Mouse (Mus musculus) limb, embryonic 14.5 days (tissue): ENCODE data around the gene Tnrc6b. TPM values are rescaled to one million over a fixed set of nuclear protein-coding genes. Genes with fewer than 3 reads are reported as not detected.

Experiments used
- ATAC-seq: fragments of 200-750 bp; cut with Nextera tagmentation; 2 replicates; pipeline ENCODE4 v1.8.0; 2017; ENCODE audit warnings: low read depth, moderate number of reproducible peaks, moderate TSS enrichment; ENCODE audit not compliant: low FRiP score
- DNase-seq: peaks from one replicate; pipeline ENCODE4 v3.0.0-alpha.2; 2015; ENCODE audit warnings: low spot score
- H3K27ac ChIP-seq: fragments of 300-500 bp; sonication (generic); replicated peaks from 2 replicates; pipeline ENCODE4 v1.5.1; 2014; ENCODE audit warnings: low read depth, mild to moderate bottlenecking, low read length, moderate library complexity, mixed read lengths
- H3K27me3 ChIP-seq: fragments of 300-500 bp; sonication (generic); 2 replicates; pipeline ENCODE4 v1.6.1; 2014; ENCODE audit warnings: low read length, mixed read lengths; ENCODE audit not compliant: control insufficient read depth, insufficient read depth
- H3K36me3 ChIP-seq: fragments of 300-500 bp; sonication (generic); 2 replicates; pipeline ENCODE4 v1.6.1; 2014; ENCODE audit warnings: mild to moderate bottlenecking, low read length, moderate library complexity, mixed read lengths; ENCODE audit not compliant: control insufficient read depth, insufficient read depth
- H3K4me1 ChIP-seq: fragments of 300-500 bp; sonication (generic); 2 replicates; pipeline ENCODE4 v1.6.1; 2014; ENCODE audit warnings: antibody characterized with exemption, low read length, mixed read lengths; ENCODE audit not compliant: control insufficient read depth, insufficient read depth
- H3K4me2 ChIP-seq: fragments of 300-500 bp; sonication (generic); replicated peaks from 2 replicates; pipeline ENCODE4 v1.6.1; 2014; ENCODE audit warnings: low read depth, mild to moderate bottlenecking, low read length, moderate library complexity; ENCODE audit not compliant: severe bottlenecking
- H3K4me3 ChIP-seq: fragments of 300-500 bp; sonication (generic); replicated peaks from 2 replicates; pipeline ENCODE4 v1.5.1; 2014; ENCODE audit warnings: low read length
- H3K9ac ChIP-seq: fragments of 300-500 bp; sonication (generic); 2 replicates; pipeline ENCODE4 v1.6.1; 2014; ENCODE audit warnings: mild to moderate bottlenecking, low read depth, low read length, moderate library complexity; ENCODE audit not compliant: severe bottlenecking
- H3K9me3 ChIP-seq: fragments of 300-500 bp; sonication (generic); 2 replicates; pipeline ENCODE4 v1.6.1; 2016; ENCODE audit warnings: low read length; ENCODE audit not compliant: control insufficient read depth
- POLR2A ChIP-seq: fragments of 200-500 bp; IDR thresholded peaks from 2 replicates; pipeline ENCODE4 v1.8.0; 2012; ENCODE audit warnings: inconsistent platforms, mild to moderate bottlenecking, moderate library complexity, borderline replicate concordance; ENCODE audit not compliant: insufficient read depth, insufficient read length; ENCODE audit errors: extremely low read depth
- WGBS: fragments of 180-500 bp; shearing (Covaris S2); extraction: QIAGEN DNeasy Blood & Tissue Kit; methylation state at CpG from one replicate; pipeline ENCODE4 v1.1.7; 2014; 5-methylcytosine and 5-hydroxymethylcytosine counted together
- polyA plus RNA-seq, 2 experiments: library from polyadenylated mRNA; depleted of rRNA in 1 of 2; stranded (reverse) in 1 of 2; unstranded in 1 of 2; fragments of >200 nt; fragmentation: Nextera tagmentation in 1 of 2; extraction: Ambion mirVana in 1 of 2; gene quantifications; 2 replicates each; pipeline versions ENCODE4 v1.2.1 to v1.2.3; 2012 to 2014

The Tnrc6b gene
- polyA plus RNA-seq, 2 experiments: 12.5 to 15.8 TPM

GRCm38 (mm10) chr15:80702910-80703309 lies 8.2 kb upstream of the Tnrc6b start:
- no peak overlapping the region for H3K4me3 ChIP-seq
- no peaks in the 10 kb centered on the region for H3K9me3 ChIP-seq
- H3K9ac ChIP-seq: no peak overlapping the region
- TF ChIP-seq POLR2A: no peak
- H3K4me1 ChIP-seq: peaks cover 27% of the 10 kb centered on the region
- H3K27ac ChIP-seq: no peak overlapping the region
- DNase-seq (no peak), ATAC-seq (no peak)
- WGBS: 79% methylated on average over 5 of the region's 5 CpGs
- H3K4me2 ChIP-seq: no peak overlapping the region
- H3K36me3 ChIP-seq: no peaks in the 10 kb centered on the region
- no peaks in the 10 kb centered on the region for H3K27me3 ChIP-seq

GRCm38 (mm10) chr15:80703495-80703894 lies 7.6 kb upstream of the Tnrc6b start:
- Histone ChIP-seq H3K36me3 (no peaks in the 10 kb centered on the region), H3K27me3 (no peaks in the 10 kb centered on the region), H3K4me1 (peaks cover 25% of the 10 kb centered on the region), H3K9ac (no peak overlapping the region), H3K9me3 (no peaks in the 10 kb centered on the region), H3K4me2 (no peak overlapping the region), H3K4me3 (no peak overlapping the region), H3K27ac (no peak overlapping the region)
- no peak for DNase-seq
- no peak for TF ChIP-seq POLR2A
- no peak for ATAC-seq
- WGBS: 90% methylated on average over 2 of the region's 2 CpGs

GRCm38 (mm10) chr15:80704267-80704666 lies 6.8 kb upstream of the Tnrc6b start:
- Histone ChIP-seq H3K36me3 (no peaks in the 10 kb centered on the region), H3K27ac (no peak overlapping the region), H3K27me3 (no peaks in the 10 kb centered on the region), H3K9ac (no peak overlapping the region), H3K9me3 (no peaks in the 10 kb centered on the region), H3K4me2 (no peak overlapping the region), H3K4me1 (peaks cover 25% of the 10 kb centered on the region), H3K4me3 (no peak overlapping the region)
- DNase-seq (peak; percentile 78), ATAC-seq (peak; percentile 51)
- 1% methylated on average over 7 of the region's 7 CpGs for WGBS
- TF ChIP-seq POLR2A: 0 out of 2 replicates have a peak, but pooled peaks have one; percentile 32

GRCm38 (mm10) chr15:80705828-80706549 lies 5.1 kb upstream of the Tnrc6b start:
- Histone ChIP-seq H3K36me3 (no peaks in the 10 kb centered on the region), H3K4me1 (peaks cover 27% of the 10 kb centered on the region), H3K27ac (peak overlapping the region; percentile 75; the same call in 1 of the 2 replicates), H3K9me3 (no peaks in the 10 kb centered on the region), H3K9ac (peak overlapping the region; percentile 5; the same call in 1 of the 2 replicates), H3K4me3 (peak overlapping the region; percentile 11), H3K27me3 (no peaks in the 10 kb centered on the region), H3K4me2 (peak overlapping the region; percentile 48)
- DNase-seq: peak; percentile 86
- 27% methylated on average over 18 of the region's 18 CpGs for WGBS
- TF ChIP-seq POLR2A: no peak
- no peak for ATAC-seq

- no peak for TF ChIP-seq POLR2A
- 16% methylated on average over 11 of the region's 11 CpGs for WGBS
- 0 out of 2 replicates have a peak overlapping the region, but pooled peaks have one; percentile 5 for H3K9ac ChIP-seq
- H3K36me3 ChIP-seq: no peaks in the 10 kb centered on the region
- H3K27ac ChIP-seq: peak overlapping the region; percentile 75
- peak overlapping the region; percentile 48 for H3K4me2 ChIP-seq
- no peak for ATAC-seq
- DNase-seq: peak; percentile 30
- H3K4me3 ChIP-seq: peak overlapping the region; percentile 11
- no peaks in the 10 kb centered on the region for H3K27me3 ChIP-seq
- H3K4me1 ChIP-seq: peaks cover 27% of the 10 kb centered on the region
- H3K9me3 ChIP-seq: no peaks in the 10 kb centered on the region
These were observed 4.5 kb upstream of the Tnrc6b start for GRCm38 (mm10) chr15:80706596-80706995.

- Histone ChIP-seq H3K4me3 (no peak overlapping the region), H3K9me3 (no peaks in the 10 kb centered on the region), H3K4me1 (peaks cover 27% of the 10 kb centered on the region), H3K36me3 (no peaks in the 10 kb centered on the region), H3K27me3 (no peaks in the 10 kb centered on the region), H3K4me2 (peak overlapping the region; percentile 48), H3K27ac (peak overlapping the region; percentile 75), H3K9ac (no peak overlapping the region)
- ATAC-seq (peak; percentile 7; the same call in 1 of the 2 replicates), DNase-seq (peak; percentile 93)
- TF ChIP-seq POLR2A: no peak
- WGBS: 33% methylated on average over 8 of the region's 8 CpGs
These were observed 4.0 kb upstream of the Tnrc6b start for GRCm38 (mm10) chr15:80707088-80707487.
